Mouse (Mus musculus): Measurements from ENCODE around the gene Vmn2r109. TPM values are rescaled to one million over a fixed set of nuclear protein-coding genes. Genes with fewer than 3 reads are reported as not detected.
"Not testable (repeated sequence)": the region's sequence is repeated elsewhere in the genome, so short reads cannot be mapped to it uniquely, and the experiment has no call there.

The Vmn2r109 gene
- not detected for total RNA-seq (2021)
- long read RNA-seq, experiment 1 = 0 reads
- long read RNA-seq, experiment 2 = 0 reads

GRCm38 (mm10) chr17:20564656-20565055 is at the start of gene Vmn2r109:
Gene Vmn2r109 (minus strand): TSS chr17:20564756.
- intact Hi-C loops (cut with DNase I) = no loop called here
- DNase-seq = no peak

- intact Hi-C loops (cut with DNase I) = no loop called here
- DNase-seq = no peak
These were observed 31.8 kb upstream of the Vmn2r109 start, which contains the start of gene Vmn2r110 for GRCm38 (mm10) chr17:20596323-20596722. Gene Vmn2r110 (minus strand): TSS chr17:20596423.

- DNase-seq; intact Hi-C loops (cut with DNase I): not testable (repeated sequence)
These were observed 56.3 kb downstream of the Vmn2r109 start for GRCm38 (mm10) chr17:20508247-20508646.

- no peak for DNase-seq
- intact Hi-C loops (cut with DNase I) = no loop called here
These were observed 66.7 kb downstream of the Vmn2r109 start, which contains the start of gene Vmn1r225 for GRCm38 (mm10) chr17:20497858-20498257. Gene Vmn1r225 (plus strand): TSS chr17:20498158.

Other genes starting within 250 kb of the Vmn2r109 start
- not detected for gene Vmn2r107, start 219.5 kb downstream of the Vmn2r109 start, total RNA-seq (2021)
- not detected for gene Vmn1r224, start 150.6 kb downstream of the Vmn2r109 start, total RNA-seq (2021)
- not detected for gene Vmn2r108, start 83.4 kb downstream of the Vmn2r109 start, total RNA-seq (2021)
- not detected for gene Vmn1r225, start 66.6 kb downstream of the Vmn2r109 start, total RNA-seq (2021)
- gene Vmn2r110, start 31.7 kb upstream of the Vmn2r109 start, total RNA-seq (2021) = not detected
- not detected for gene Fpr-rs3, start 60.1 kb upstream of the Vmn2r109 start, total RNA-seq (2021)
- gene Vmn1r226, start 118.1 kb upstream of the Vmn2r109 start, total RNA-seq (2021) = not detected
- gene Vmn1r227, start 165.1 kb upstream of the Vmn2r109 start, total RNA-seq (2021) = not detected
- gene Vmn1r228, start 221.4 kb upstream of the Vmn2r109 start, total RNA-seq (2021) = not detected
- not detected for gene Vmn1r229, start 246.8 kb upstream of the Vmn2r109 start, total RNA-seq (2021)